Mouse (Mus musculus) ES-E14 (cell line): ENCODE results near the gene Cfap77.

Experiments used
- ZC3H11A ChIP-seq: IDR thresholded peaks from 2 replicates; pipeline ENCODE4 v1.6.1; 2012; ENCODE audit warnings: low read depth, mild to moderate bottlenecking, inconsistent platforms, low read length, borderline replicate concordance
- ZNF384 ChIP-seq: IDR thresholded peaks from 2 replicates; pipeline ENCODE4 v1.6.1; 2012; ENCODE audit warnings: low read depth, low read length, inconsistent platforms

GRCm38 (mm10) chr2:28911331-28912038 is 143.4 kb downstream of the Cfap77 start:
- no peak for TF ChIP-seq ZC3H11A
- TF ChIP-seq ZNF384 = no peak
